Mouse (Mus musculus): ENCODE results near the gene Igll1. TPM values are rescaled to one million over a fixed set of nuclear protein-coding genes. Genes with fewer than 3 reads are reported as not detected.

Igll1 gene
- polyA plus RNA-seq, 1 experiment from 2014 or later, result not detected

DNA sequence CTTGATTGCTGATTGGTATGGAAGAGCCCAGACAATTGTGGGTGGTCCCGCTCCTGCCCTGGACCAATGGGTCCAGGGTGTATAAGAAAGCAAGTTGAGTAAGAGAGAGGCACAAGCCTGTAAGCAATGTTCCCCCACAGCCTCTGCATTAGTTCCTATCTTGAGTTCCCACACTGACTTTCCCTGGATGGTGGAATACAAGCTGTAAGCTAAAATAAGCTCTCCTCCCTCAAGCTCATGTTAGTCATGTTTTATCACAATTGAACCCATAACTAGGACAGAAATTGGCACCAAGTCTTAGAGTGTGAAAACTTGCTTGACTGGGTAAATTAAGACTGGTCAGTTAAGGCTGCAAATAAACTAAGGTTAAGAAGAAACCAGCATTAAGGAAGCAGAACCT, 8.2 kb downstream of the Igll1 start:
- CTCF ChIA-PET, result interaction anchor here (1.1 to 2.5 kb wide), 6 partner anchors 9 to 56 kb away, joined by 3 to 10 read pairs (median 4); partner anchors contain the start of genes Igll1, Top3b and Vpreb1
- in situ Hi-C loops (cut with MboI; ENCODE audit: low pct_unique_long_range_greater_than_20kb), result loop anchor here (25.0 kb wide), 1 partner anchor 1132 kb away; the partner anchor contains the start of gene Vpreb2
- DNase-seq (ENCODE audit: low read depth, low spot score), result no peak
- POLR2A ChIA-PET, result no interaction called here
- no peaks in the 10 kb centered on the region for H3K27me3 ChIP-seq
- ATAC-seq, result no peak
- no peak for TF ChIP-seq CTCF (IDR thresholded peaks at IDR 0.05)

- POLR2A ChIA-PET, result no interaction called here
- DNase-seq (ENCODE audit: low read depth, low spot score), result no peak
- in situ Hi-C loops (cut with MboI; ENCODE audit: low pct_unique_long_range_greater_than_20kb), result loop anchor here (25.0 kb wide), 1 partner anchor 1132 kb away; the partner anchor contains the start of gene Vpreb2
- H3K27me3 ChIP-seq, result peaks cover 6% of the 10 kb centered on the region
- peak; percentile 79 for TF ChIP-seq CTCF (IDR thresholded peaks at IDR 0.05)
- ATAC-seq, result peak; percentile 80
- CTCF ChIA-PET, result interaction anchor here (1.1 to 2.5 kb wide), 6 partner anchors 9 to 57 kb away, joined by 3 to 10 read pairs (median 4); partner anchors contain the start of genes Igll1, Top3b and Vpreb1
These were observed 8.9 kb downstream of the Igll1 start for GRCm38 (mm10) chr16:16854836-16855235.

GRCm38 (mm10) chr16:16852411-16852810, 11.4 kb downstream of the Igll1 start:
- no peak for ATAC-seq
- in situ Hi-C loops (cut with MboI; ENCODE audit: low pct_unique_long_range_greater_than_20kb), result loop anchor here (25.0 kb wide), 1 partner anchor 1135 kb away; the partner anchor contains the start of gene Vpreb2
- CTCF ChIA-PET, result interaction anchor here (2.0 kb wide), 1 partner anchor 12 kb away, joined by 6 read pairs; the partner anchor contains the start of gene Igll1

DNA sequence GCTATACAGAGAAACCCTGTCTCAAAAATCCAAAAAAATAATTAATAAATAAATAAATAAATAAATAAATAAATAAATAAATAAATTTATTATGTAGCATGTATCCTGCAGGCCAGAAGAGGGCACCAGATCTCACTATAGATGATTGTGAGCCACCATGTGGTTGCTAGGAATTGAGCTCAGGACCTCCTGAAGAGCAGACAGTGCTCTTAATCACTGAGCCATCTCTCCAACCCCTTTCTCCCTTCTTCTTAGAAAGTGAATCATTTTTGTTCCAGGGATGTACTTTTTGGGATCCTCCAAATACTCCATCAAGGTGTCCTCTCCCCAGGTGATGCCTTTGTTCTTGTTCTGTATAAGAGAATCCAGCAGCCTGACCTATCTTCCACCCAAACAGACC, 14.6 kb downstream of the Igll1 start:
- peaks cover 30% of the 10 kb centered on the region for H3K27me3 ChIP-seq
- ATAC-seq (no peak), DNase-seq (ENCODE audit: low read depth, low spot score) (no peak)
- POLR2A ChIA-PET, result no interaction called here
- CTCF ChIA-PET, result no interaction called here
- peak; percentile 39 for TF ChIP-seq CTCF (IDR thresholded peaks at IDR 0.05)
- in situ Hi-C loops (cut with MboI; ENCODE audit: low pct_unique_long_range_greater_than_20kb), result no loop called here

More at GRCm38 (mm10) chr16:16852411-16852810, 11.4 kb downstream of the Igll1 start:
- POLR2A ChIA-PET, result no interaction called here
- H3K27me3 ChIP-seq, result peaks cover 8% of the 10 kb centered on the region
- no peak for TF ChIP-seq CTCF (IDR thresholded peaks at IDR 0.05)
- DNase-seq (ENCODE audit: low read depth, low spot score), result no peak

- CTCF ChIA-PET, result no interaction called here
- DNase-seq (ENCODE audit: low read depth, low spot score) (no peak), ATAC-seq (no peak)
- in situ Hi-C loops (cut with MboI; ENCODE audit: low pct_unique_long_range_greater_than_20kb), result no loop called here
- POLR2A ChIA-PET, result no interaction called here
- TF ChIP-seq CTCF (IDR thresholded peaks at IDR 0.05), result peak; percentile 1
- peaks cover 9% of the 10 kb centered on the region for H3K27me3 ChIP-seq
These were observed 34.1 kb downstream of the Igll1 start for GRCm38 (mm10) chr16:16829671-16830070.

DNA sequence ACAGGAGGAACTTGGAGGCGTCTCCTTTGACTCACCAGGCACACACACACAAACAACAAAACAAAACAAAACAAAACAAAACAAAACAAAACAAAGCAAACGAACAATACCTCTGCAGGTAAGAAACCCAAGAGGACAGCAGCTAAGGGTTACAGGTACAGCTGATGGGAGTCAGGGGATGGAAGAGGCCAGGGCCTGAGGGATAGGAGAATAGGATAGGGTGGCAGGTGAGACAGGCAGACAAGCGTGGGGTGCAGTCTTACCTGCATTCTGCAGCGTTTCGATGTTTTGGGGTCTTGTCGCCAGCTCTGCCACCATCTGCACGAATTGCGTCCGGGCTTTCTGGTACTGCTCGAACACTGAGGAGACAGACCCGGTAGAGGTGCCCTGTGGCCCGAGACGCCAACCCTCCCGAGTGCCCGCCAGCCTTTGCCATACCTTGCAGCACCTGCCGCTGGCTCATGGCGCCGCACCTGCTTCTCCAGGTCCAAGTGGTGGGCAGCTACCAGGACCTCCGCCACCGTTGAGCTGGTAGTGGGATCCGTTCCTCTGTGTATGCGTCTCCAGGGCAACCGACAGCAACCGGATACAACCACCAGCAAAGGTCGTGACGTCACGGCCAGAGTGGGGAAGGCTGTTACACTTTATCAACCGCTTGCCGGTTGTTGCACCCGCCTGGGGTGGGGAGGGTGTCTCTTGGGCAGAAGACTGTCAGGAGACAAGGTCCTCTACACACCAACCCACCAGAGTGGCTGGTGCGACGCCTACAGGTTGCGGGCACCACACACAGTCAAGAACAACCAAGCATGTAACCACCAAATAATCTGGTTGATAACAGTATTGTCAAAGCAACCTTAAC, 34.8 kb downstream of the Igll1 start, which contains the start of gene Spag6l:
Gene Spag6l, minus strand, starts transcription at position 700 of the 859 bp plus-strand sequence.
- ChIA-PET CTCF (no interaction called here), POLR2A (no interaction called here)
- TF ChIP-seq CTCF (IDR thresholded peaks at IDR 0.05), result peak; percentile 60
- ATAC-seq, result peak; percentile 39
- in situ Hi-C loops (cut with MboI; ENCODE audit: low pct_unique_long_range_greater_than_20kb), result no loop called here
- no peak for DNase-seq (ENCODE audit: low read depth, low spot score)
- H3K27me3 ChIP-seq, result peaks cover 10% of the 10 kb centered on the region

GRCm38 (mm10) chr16:16826223-16826622, 37.6 kb downstream of the Igll1 start:
- H3K27me3 ChIP-seq, result peaks cover 24% of the 10 kb centered on the region
- ChIA-PET POLR2A (no interaction called here), CTCF (no interaction called here)
- ATAC-seq (no peak), DNase-seq (ENCODE audit: low read depth, low spot score) (no peak)
- TF ChIP-seq CTCF (IDR thresholded peaks at IDR 0.05), result no peak
- in situ Hi-C loops (cut with MboI; ENCODE audit: low pct_unique_long_range_greater_than_20kb), result no loop called here

GRCm38 (mm10) chr16:16825476-16825875, 38.3 kb downstream of the Igll1 start:
- CTCF ChIA-PET, result no interaction called here
- TF ChIP-seq CTCF (IDR thresholded peaks at IDR 0.05), result no peak
- ATAC-seq (no peak), DNase-seq (ENCODE audit: low read depth, low spot score) (no peak)
- POLR2A ChIA-PET, result no interaction called here
- H3K27me3 ChIP-seq, result peaks cover 22% of the 10 kb centered on the region
- in situ Hi-C loops (cut with MboI; ENCODE audit: low pct_unique_long_range_greater_than_20kb), result no loop called here

Other genes starting within 250 kb of the Igll1 start
- gene Olfr19, start 187.6 kb downstream of the Igll1 start, polyA plus RNA-seq (2021), result not detected
- 0.08 TPM for gene Spag6l, start 34.5 kb downstream of the Igll1 start, polyA plus RNA-seq (2021)
- 83.3 TPM for gene Top3b, start 6.8 kb upstream of the Igll1 start, polyA plus RNA-seq (2021)
- gene Vpreb1, start 6.9 kb upstream of the Igll1 start, polyA plus RNA-seq (2021), result 0.56 TPM
- 36.2 TPM for gene Ppm1f, start 32.5 kb upstream of the Igll1 start, polyA plus RNA-seq (2021)
- gene Mapk1, start 119.4 kb upstream of the Igll1 start, polyA plus RNA-seq (2021), result 142 TPM
- 3.8 TPM for gene Ypel1, start 205.7 kb upstream of the Igll1 start, polyA plus RNA-seq (2021)
- 77.7 TPM for gene Ppil2, start 247.3 kb upstream of the Igll1 start, polyA plus RNA-seq (2021)